Mouse (Mus musculus): Measurements from ENCODE around the gene Sycp1. TPM values are rescaled to one million over a fixed set of nuclear protein-coding genes. Genes with fewer than 3 reads are reported as not detected.

Sycp1 gene
- polyA plus RNA-seq (2015; fragmentation: Illumina TruSeq; extraction: RNeasy Lipid Tissue Mini Kit (QIAGEN cat#74804); ENCODE audit: low read depth, low replicate concordance): not detected

DNA sequence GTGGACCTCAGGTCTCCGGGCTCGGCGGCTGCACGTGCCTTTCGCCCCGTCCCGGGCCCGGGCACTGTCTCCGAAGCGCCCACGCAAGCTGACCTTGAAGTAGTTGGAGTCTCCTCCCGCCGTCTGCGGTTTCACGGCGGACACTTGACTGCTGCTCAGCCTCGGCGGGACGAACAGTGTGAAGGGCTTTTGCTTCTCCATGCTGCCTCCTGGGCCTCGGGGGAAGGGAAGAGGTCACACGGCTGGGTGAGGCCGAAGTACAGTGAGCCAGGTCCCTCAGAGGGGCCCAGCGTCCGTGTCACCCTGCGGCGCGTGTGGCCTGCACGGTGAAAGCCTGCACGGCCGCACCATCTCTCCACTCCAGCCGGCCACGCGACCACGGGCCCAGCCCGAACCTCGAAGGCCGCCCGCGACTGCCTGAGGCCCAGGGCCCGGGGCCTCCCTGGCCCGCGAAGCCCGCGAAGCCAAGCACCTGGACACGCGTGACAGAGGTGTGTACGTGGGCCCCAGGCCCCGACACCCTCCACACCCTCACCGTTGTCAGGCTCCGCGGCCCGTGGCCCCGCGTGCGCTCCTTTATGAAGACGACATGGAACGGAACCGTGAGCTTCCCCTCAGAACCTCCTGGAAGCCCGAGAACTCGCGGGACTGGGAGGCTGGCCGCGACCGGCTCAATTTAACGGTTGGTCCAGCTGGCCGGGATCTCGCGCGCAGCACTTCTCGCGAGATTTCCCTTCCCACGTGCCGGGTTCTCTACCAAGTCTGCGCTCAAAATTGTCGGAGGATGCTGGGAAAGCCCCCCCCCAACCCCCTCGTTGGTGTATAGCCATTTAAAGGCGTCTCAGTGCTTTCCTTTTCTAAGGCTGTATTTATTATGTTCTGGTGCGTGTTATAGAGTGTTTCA lies at the start of gene Sycp1:
Sycp1 (minus strand) TSS at position 650 of the 904 bp plus-strand sequence.

DNA sequence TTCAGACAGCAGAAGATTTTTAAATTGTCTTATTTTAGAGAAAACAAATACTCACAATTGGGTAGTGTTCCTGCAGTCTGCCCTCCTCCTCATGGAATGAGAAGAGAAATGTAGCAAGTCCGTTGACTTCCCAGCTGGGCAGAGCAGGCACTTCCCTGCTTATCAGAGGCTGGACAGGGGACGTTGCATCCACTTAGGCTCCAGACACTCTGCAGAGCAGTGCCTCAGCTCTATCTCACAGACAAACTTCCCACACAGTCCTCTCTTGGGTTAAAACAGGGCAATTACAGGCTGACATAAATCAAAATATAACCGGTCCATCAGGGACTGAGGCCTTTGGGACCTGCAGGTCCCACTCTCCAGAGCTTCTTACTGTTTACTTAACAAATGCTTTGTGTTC lies 28.1 kb upstream of the Sycp1 start, which contains the start of gene Nr1h5:
Nr1h5 (minus strand) TSS at position 101 of the 400 bp plus-strand sequence.

DNA sequence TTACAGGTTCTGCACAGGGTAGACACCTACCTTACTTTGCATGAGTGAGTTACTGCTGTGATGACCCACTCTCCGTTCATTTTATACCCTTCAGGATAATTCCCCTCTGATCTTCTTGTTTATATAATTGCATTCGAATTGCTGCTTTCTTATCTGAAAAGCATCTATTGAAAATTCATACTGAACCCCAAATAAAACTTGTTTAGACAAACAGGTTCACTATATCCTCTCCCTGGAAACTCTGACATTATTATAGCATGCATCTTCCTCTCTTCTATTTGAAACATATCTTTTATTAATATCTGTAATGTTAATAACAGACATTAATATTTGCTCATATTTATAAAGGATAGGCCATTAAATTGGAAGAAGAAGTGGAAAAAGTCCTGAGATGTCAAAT lies 153.3 kb downstream of the Sycp1 start, which contains the start of gene Tshb:
Tshb (minus strand) TSS at position 101 of the 400 bp plus-strand sequence.

Other genes starting within 250 kb of the Sycp1 start
- gene Tspan2, start 201.6 kb downstream of the Sycp1 start, polyA plus RNA-seq (2015; fragmentation: Illumina TruSeq; extraction: RNeasy Lipid Tissue Mini Kit (QIAGEN cat#74804); ENCODE audit: low read depth, low replicate concordance): 101 TPM
- not detected for gene Tshb, start 153.4 kb downstream of the Sycp1 start, polyA plus RNA-seq (2015; fragmentation: Illumina TruSeq; extraction: RNeasy Lipid Tissue Mini Kit (QIAGEN cat#74804); ENCODE audit: low read depth, low replicate concordance)
- not detected for gene Nr1h5, start 28.0 kb upstream of the Sycp1 start, polyA plus RNA-seq (2015; fragmentation: Illumina TruSeq; extraction: RNeasy Lipid Tissue Mini Kit (QIAGEN cat#74804); ENCODE audit: low read depth, low replicate concordance)
- gene Sike1, start 59.6 kb upstream of the Sycp1 start, polyA plus RNA-seq (2015; fragmentation: Illumina TruSeq; extraction: RNeasy Lipid Tissue Mini Kit (QIAGEN cat#74804); ENCODE audit: low read depth, low replicate concordance): 25.5 TPM
- 145 TPM for gene Csde1, start 84.3 kb upstream of the Sycp1 start, polyA plus RNA-seq (2015; fragmentation: Illumina TruSeq; extraction: RNeasy Lipid Tissue Mini Kit (QIAGEN cat#74804); ENCODE audit: low read depth, low replicate concordance)
- 28.6 TPM for gene Nras, start 122.2 kb upstream of the Sycp1 start, polyA plus RNA-seq (2015; fragmentation: Illumina TruSeq; extraction: RNeasy Lipid Tissue Mini Kit (QIAGEN cat#74804); ENCODE audit: low read depth, low replicate concordance)
- not detected for gene Ampd1, start 137.9 kb upstream of the Sycp1 start, polyA plus RNA-seq (2015; fragmentation: Illumina TruSeq; extraction: RNeasy Lipid Tissue Mini Kit (QIAGEN cat#74804); ENCODE audit: low read depth, low replicate concordance)
- 0.40 TPM for gene Dennd2c, start 166.5 kb upstream of the Sycp1 start, polyA plus RNA-seq (2015; fragmentation: Illumina TruSeq; extraction: RNeasy Lipid Tissue Mini Kit (QIAGEN cat#74804); ENCODE audit: low read depth, low replicate concordance)
- gene Bcas2, start 235.6 kb upstream of the Sycp1 start, polyA plus RNA-seq (2015; fragmentation: Illumina TruSeq; extraction: RNeasy Lipid Tissue Mini Kit (QIAGEN cat#74804); ENCODE audit: low read depth, low replicate concordance): 101 TPM

Measured in brain, adult 10 weeks (tissue).